Mouse (Mus musculus) gastrocnemius, adult 2 months (tissue): ENCODE measurements around the gene P3h1. TPM values are rescaled to one million over a fixed set of nuclear protein-coding genes. Genes with fewer than 3 reads are reported as not detected.

ENCODE experiments used
- DNase-seq: peaks from one replicate; pipeline ENCODE4 v3.0.0; 2022
- H3K27ac ChIP-seq: fragments of 200-600 bp; 2 replicates; pipeline ENCODE4 v1.8.1; 2022; ENCODE audit warnings: mild to moderate bottlenecking
- H3K4me3 ChIP-seq: fragments of 200-600 bp; 2 replicates; pipeline ENCODE4 v1.8.1; 2022; ENCODE audit warnings: mild to moderate bottlenecking, moderate library complexity
- CTCF ChIP-seq: fragments of 200-600 bp; IDR thresholded peaks from 2 replicates; pipeline ENCODE4 v1.8.1; 2022; ENCODE audit warnings: antibody characterized with exemption, mild to moderate bottlenecking, moderate library complexity
- intact Hi-C: fragments of 180-260 bp; cut with DNase I; formaldehyde crosslinking; loops from one replicate; pipeline ENCODE4 v1.15.1; 2025
- total RNA-seq, 2 experiments: library from RNA; stranded (reverse); gene quantifications; 2 replicates each; pipeline ENCODE4 v1.2.3; 2021

P3h1 gene
- total RNA-seq, 2 experiments from 2014 or later, result 9.6 to 12.7 TPM

DNA sequence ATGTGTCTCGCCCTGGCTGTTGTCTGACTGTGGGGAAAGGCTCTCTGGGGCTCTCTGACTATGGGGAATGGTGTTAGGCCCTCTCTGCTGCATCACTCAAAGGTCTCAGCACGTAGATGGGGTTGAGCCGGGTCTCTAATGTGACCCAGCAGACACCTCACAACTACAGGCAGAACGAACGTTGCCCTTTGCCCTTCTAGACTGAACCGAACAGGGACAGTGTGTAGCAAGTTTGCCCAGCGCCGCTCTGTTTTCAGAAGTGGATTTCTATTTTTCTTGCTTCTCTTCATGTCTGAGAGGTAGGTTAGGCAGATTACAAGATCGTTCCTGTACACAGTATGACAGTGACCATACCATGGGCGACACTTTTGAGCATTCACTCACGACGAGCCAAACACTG lies 9.9 kb downstream of the P3h1 start:
- Histone ChIP-seq H3K27ac (no peak overlapping the region), H3K4me3 (no peak overlapping the region)
- no peak for TF ChIP-seq CTCF
- DNase-seq, result no peak
- intact Hi-C loops, result no loop called here

DNA sequence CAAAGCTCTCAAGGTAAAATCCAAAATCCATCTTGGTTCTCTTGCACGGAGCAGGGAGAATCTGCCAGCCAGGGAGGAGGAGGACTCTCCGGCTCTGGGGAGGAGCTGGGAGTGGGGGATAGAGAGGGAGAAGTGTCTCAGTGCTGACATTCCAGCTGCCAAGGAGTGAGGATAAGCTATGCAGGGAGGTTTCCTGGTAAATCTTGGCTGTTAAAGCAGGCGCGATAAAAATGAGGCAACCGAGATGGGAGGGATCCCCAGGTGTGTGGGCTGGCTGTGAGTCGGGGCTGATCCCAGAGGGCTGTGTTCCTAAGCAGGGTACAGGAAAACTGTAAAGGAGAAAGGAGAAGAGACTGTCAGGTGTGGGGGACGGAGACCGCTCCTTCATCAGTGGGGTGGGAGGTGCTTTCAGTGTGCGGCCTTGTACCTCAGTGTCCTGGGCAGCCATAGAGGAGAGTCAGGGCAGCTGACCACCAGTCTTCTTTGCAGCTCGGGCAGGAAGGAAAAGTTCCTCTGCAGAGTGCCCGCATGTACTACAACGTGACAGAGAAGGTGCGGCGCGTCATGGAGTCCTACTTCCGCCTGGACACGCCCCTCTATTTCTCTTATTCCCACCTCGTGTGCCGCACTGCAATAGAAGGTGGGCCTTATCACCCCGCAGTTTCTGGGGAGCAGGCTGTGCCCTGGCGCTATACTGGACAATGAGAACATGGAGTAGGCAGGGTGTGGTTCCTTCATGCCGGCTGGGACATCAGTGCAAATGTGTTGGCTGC lies 11.9 kb downstream of the P3h1 start:
- intact Hi-C loops, result loop anchor here (5.0 kb wide), 3 partner anchors 48 to 423 kb away; partner anchors contain the start of gene Ybx1
- DNase-seq, result no peak
- Histone ChIP-seq H3K4me3 (no peak overlapping the region), H3K27ac (no peak overlapping the region)
- TF ChIP-seq CTCF, result no peak

DNA sequence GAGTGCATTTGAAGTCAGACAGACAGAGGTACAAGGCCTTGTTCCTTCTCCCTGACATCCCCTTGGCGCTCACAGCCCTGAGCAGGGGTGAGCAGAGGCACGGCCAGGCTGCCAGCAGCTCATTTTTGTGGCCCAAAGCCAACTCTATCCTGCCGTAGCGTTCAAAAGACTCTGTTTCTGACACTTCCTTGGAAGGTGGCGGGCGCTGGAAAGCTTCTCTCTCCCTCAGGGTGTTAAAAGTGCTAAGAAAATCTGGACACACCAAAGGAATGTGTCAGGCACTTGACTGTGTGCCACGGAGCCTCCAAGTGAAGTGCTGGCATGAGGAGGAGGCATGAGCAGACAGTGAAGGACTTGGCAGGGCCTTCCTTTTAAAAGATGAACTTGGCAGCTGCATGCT lies 12.8 kb downstream of the P3h1 start:
- no peak overlapping the region for H3K4me3 ChIP-seq
- H3K27ac ChIP-seq, result peak overlapping the region; percentile 36; the same call in 1 of the 2 replicates
- DNase-seq, result peak; percentile 50
- intact Hi-C loops, result loop anchor here (5.0 kb wide), 3 partner anchors 47 to 422 kb away; partner anchors contain the start of gene Ybx1
- no peak for TF ChIP-seq CTCF

DNA sequence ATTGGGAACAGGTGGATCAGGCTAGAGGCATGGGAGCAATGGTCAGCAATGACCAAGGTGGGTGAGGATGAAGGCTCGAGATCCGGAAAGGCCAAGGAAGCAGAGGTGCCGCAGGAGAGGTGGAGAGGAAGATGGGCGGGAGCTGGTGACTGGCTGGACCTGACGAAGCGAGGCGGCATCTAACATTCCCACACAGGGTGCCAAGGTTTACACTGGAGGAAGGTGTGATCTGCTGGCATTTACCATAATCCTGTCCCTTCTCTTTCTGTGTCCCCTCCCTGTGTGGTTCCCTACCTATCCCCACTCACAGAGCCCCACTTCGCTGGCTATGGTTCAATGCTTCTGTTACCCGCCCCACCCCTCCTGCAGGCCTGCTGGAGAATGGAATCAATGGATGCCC lies 13.2 kb downstream of the P3h1 start:
- Histone ChIP-seq H3K4me3 (no peak overlapping the region), H3K27ac (peak overlapping the region; percentile 36; the same call in 1 of the 2 replicates)
- DNase-seq, result no peak
- no peak for TF ChIP-seq CTCF
- intact Hi-C loops, result loop anchor here (2.0 to 5.0 kb wide), 4 partner anchors 46 to 421 kb away; partner anchors contain the start of gene Ybx1

DNA sequence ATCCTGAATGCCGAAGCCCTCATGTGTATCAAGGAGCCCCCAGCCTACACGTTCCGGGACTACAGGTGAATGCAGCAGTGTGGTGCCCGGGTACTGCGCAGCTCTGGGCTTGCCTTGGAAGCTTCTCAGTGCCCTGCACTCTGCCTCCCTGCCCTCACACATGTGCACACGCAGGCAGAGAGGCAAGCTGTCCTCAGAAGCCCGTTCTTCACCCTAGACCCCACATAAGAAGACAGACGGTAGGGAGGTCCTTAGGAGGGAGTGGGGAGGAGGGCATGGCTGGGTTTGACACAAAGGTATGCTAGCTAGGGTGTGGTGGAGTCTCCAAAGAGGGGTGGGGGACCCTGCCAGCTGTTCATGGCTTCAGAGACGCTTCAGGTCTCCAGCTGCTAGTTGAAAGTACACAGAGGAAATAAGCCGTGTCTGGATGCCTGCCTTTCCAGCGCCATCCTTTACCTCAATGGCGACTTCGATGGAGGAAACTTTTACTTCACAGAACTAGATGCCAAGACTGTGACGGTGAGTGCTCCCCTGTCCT lies 14.0 kb downstream of the P3h1 start:
- H3K27ac ChIP-seq, result peak overlapping the region; percentile 83
- no peak overlapping the region for H3K4me3 ChIP-seq
- TF ChIP-seq CTCF, result no peak
- DNase-seq, result no peak
- intact Hi-C loops, result loop anchor here (2.0 to 5.0 kb wide), 4 partner anchors 46 to 421 kb away; partner anchors contain the start of gene Ybx1

DNA sequence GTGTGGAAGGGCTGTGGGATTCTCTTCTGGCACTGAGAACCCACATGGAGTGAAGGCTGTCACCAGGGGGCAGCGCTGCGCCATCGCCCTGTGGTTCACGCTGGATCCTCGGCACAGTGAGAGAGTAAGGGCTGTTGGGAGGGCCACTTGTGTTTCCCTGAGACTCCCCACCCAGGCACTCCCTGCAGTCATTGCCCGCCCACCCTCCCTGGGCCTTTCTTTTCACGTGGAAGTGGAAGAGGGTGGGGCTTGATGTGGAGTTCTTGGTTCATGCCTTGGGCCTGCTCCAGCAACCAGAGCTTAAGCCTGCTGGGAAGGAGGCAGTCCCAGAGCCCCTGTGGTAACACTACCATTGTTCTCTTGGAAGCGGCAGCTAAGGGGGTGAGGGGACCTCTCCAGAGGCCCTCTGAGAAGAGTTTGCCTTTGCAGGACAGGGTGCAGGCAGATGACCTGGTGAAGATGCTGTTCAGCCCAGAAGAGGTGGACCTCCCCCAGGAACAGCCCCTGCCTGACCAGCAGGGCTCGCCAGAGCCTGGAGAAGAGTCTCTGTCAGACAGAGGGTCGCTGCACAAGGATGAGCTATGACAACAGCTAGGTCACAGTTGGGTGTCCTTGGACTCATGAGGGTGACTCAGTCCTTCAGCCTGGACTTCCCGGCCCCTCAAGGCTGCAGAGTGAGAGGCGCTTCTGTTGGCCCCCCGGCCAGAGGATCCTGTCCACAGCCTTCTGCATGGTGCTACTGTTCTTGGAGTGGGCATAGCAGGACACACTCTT lies 14.9 kb downstream of the P3h1 start:
- TF ChIP-seq CTCF, result peak; percentile 88
- DNase-seq, result peak; percentile 84
- Histone ChIP-seq H3K4me3 (peak overlapping the region; percentile 37), H3K27ac (peak overlapping the region; percentile 83)
- intact Hi-C loops, result loop anchor here (2.0 to 5.0 kb wide), 4 partner anchors 45 to 420 kb away; partner anchors contain the start of gene Ybx1

DNA sequence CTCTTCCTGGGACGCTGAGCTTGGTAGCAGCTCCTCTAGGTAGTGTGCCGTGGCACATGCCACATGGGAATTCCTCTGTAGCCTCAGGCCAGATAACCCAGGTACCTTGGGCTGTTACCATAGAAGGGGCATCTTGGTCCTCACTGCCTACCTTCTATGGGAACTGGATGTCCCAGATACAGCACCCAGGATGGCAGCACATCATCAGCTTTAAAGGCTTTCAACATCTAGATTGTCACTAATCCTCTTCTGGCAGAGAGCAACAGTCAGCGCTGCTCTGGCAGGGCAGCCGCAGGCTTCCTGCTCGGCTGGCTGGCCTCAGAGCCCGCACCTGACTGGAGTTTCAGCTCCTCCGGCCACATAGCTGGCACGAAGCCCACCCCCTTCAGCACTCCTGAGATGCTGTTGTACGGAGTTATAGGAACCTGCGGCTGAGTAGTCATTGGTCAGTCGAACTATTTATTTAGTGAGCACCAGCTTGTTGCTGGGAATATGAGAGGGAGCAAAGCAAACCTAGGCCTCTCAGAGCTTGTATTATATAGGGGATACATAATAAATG lies 15.8 kb downstream of the P3h1 start:
- peak overlapping the region; percentile 83 for H3K27ac ChIP-seq

DNA sequence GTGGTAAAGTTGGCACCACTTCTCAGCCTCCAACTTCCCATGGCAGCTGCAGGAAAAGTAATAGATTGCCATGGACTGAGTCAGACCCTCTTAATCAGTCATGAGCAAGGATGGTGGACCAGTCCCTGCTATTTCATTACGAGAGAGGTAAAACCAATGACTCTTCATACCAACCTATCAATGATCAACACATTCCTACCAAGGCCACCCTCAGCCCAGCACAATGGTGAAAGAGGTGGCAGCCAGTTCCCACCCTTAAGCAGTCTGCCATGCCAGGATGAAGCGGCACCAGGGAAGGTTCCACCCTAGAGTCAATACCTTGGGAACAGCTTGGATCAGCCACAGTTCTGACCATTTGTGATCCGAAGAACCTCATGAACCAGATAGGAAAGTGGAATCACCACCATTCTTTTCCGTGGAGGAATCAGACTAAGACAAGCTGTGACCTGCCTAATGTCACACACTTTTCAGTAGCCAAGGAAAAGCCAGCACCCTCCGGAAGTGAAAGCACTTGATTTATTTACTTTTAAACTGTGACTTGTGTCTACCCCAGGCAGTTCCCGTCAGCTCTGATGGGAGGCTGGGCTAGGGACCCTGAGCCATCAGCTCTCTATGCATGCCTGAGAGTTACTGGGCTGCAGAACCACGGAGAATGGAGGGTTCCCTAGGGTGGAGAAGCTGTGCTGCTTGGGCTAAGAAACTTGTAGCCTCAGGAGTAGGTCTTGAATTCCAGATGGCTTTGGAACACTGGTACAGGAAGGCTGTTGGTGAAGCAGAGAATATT lies 19.5 kb downstream of the P3h1 start:
- intact Hi-C loops, result no loop called here

More for the DNA sequence above, 15.8 kb downstream of the P3h1 start:
- intact Hi-C loops, result loop anchor here (5.0 kb wide), 3 partner anchors 44 to 419 kb away; partner anchors contain the start of gene Ybx1
- H3K4me3 ChIP-seq, result no peak overlapping the region; the same call in 1 of the 2 replicates
- no peak for TF ChIP-seq CTCF
- DNase-seq, result no peak

DNA sequence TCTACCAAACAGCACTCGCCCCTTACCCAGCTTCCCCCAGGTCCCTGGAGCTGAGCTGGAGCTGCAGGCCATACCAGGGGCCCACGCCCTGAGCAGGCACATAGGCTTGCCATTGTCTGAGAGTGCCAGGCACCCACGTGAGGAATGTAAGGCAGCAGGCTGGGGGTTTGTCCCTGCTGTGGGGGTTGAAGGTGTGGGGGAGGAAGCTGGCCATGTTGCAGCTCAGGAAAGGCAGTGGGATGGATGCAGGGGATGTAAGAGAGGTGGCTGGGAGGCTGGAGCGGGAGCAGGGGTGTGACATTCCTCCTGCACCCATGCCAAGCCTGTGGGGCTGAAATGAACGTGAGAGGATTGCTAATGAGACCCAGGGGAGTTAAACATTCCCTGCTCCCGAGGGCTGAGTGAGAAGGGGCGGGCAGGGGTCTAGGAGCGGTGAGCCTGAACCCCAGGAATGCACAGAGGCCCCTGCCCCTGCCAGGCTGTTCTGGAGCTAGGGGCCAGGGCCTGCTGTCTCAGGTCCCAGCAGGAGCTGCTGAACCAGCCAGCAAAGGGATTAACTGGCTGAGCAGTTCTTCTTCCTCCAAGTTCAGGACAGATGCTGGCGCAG lies 21.4 kb downstream of the P3h1 start:
- DNase-seq, result no peak
- no peak overlapping the region for H3K4me3 ChIP-seq
- intact Hi-C loops, result no loop called here
- no peak for TF ChIP-seq CTCF
- peak overlapping the region; percentile 24; the same call in 1 of the 2 replicates for H3K27ac ChIP-seq

More for the DNA sequence above, 19.5 kb downstream of the P3h1 start:
- no peak for DNase-seq
- TF ChIP-seq CTCF, result no peak
- Histone ChIP-seq H3K27ac (no peak overlapping the region), H3K4me3 (no peak overlapping the region)

DNA sequence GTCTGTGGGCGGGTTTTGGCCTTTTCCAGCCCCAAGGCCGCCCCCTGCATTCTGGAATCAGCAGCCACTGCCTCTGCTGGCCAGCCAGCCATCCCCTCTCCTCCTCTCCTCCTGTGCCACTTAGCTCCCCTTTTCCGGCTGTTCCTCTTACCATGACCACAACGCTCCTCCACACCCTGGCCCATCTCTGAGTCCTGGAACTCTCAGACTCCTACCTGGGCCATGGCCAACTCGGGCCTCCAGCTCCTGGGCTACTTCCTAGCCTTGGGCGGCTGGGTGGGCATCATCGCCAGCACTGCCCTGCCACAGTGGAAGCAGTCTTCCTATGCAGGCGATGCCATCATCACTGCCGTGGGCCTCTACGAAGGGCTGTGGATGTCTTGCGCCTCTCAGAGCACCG lies 22.6 kb downstream of the P3h1 start, which contains the start of gene Cldn19:
Gene Cldn19 (plus strand): TSS at position 64 of the 400 bp plus-strand sequence.
- H3K27ac ChIP-seq, result peak within 1 kb of the TSS; percentile 24
- TF ChIP-seq CTCF, result no peak
- H3K4me3 ChIP-seq, result peak within 1 kb of the TSS; percentile 32
- intact Hi-C loops, result no loop called here
- DNase-seq, result no peak

DNA sequence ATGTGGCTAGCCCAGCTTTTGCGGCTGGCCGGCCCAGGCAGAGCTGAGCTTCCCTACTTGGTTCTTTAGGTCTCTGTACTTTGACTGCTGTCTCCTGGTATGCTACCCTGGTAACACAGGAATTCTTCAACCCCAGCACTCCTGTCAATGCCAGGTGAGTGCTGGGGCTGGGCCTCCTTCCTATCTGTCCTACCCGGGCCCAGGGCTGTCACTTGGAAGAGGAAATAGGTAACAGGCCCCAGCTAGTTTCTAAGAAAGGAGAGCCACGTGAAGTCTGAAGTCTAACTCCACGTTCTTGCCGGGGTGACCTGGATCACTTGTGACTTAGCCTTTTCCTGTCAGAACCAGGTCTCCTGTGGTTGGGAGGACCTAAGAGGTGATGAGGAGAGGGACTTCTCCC lies 24.4 kb downstream of the P3h1 start:
- peak overlapping the region; percentile 2; the same call in 1 of the 2 replicates for H3K4me3 ChIP-seq
- intact Hi-C loops, result no loop called here
- H3K27ac ChIP-seq, result no peak overlapping the region
- no peak for DNase-seq
- no peak for TF ChIP-seq CTCF
